ENCODE assay signal across 9 mouse cellular contexts in the genomic region with DNA sequence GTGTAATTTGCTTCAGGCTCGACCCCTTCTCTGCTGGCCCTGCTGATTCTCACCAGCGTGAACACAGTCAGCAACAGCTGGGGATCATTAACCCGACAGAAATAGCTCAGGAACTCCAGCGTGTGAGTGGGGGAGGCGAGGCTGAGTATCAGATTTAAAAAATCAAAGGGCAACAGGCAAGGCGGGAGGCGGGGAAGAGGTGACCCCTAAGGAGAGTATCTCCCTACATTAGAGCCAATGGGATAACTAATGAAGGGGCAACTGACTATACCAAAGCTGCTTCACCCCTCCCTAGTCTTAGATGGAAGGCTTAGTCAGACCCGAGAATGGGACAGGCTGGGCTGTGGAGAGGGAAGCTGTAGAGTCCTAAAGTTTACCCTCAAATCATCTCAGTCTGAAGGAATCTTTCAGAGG.
DNase-seq lines count a peak whose midpoint lies in the region; ATAC-seq lines count a peak whose summit lies in the region.
"Had no signal": no experiment of that assay in that cellular context is flagged by ENCODE, and none has a peak within 500 bp of the region (broad histone marks: within the 10 kb centered on the region; RNA-seq: fewer than 3 reads in every experiment).

No protein-coding gene starts in this region.

- no peak for DNase-seq in lung, postnatal 14 days
- DNase-seq in kidney, postnatal 10 days: peak; percentile 78
- DNase-seq in T-cell, adult 2 months (ENCODE audit: low spot score): no peak
- no peak for DNase-seq in cerebellum, adult 18-20 months

- whole genome bisulfite sequencing in lung, embryonic 16.5 days: 7% methylated on average over 8 of the region's 8 CpGs
- 10% methylated on average over 8 of the region's 8 CpGs for WGBS in embryonic facial prominence, embryonic 15.5 days
- 14% methylated on average over 8 of the region's 8 CpGs for WGBS in stomach, embryonic 15.5 days
- WGBS in forebrain, embryonic 16.5 days: 33% methylated on average over 8 of the region's 8 CpGs

- H3K9me3 ChIP-seq in lung, embryonic 16.5 days (ENCODE audit: control insufficient read depth, low read length): no peaks in the 10 kb centered on the region
- no peaks in the 10 kb centered on the region for H3K9me3 ChIP-seq in embryonic facial prominence, embryonic 15.5 days (replicated peaks)
- H3K9me3 ChIP-seq in stomach, embryonic 15.5 days: no peaks in the 10 kb centered on the region
- H3K9me3 ChIP-seq in forebrain, embryonic 16.5 days (ENCODE audit: control insufficient read depth, low read length): no peaks in the 10 kb centered on the region

- 0 out of 2 replicates have a peak overlapping the region, but pooled peaks have one; percentile 23 for H3K27ac ChIP-seq in lung, embryonic 16.5 days (ENCODE audit: low read length)
- peak overlapping the region; percentile 81 for H3K27ac ChIP-seq in embryonic facial prominence, embryonic 15.5 days (replicated peaks)
- peak overlapping the region; percentile 67 for H3K27ac ChIP-seq in stomach, embryonic 15.5 days
- no peak overlapping the region for H3K27ac ChIP-seq in forebrain, embryonic 16.5 days (ENCODE audit: low read length)
- H3K27ac ChIP-seq: macrophage had no signal

- H3K36me3 ChIP-seq in lung, embryonic 16.5 days (ENCODE audit: control insufficient read depth, insufficient read depth, low read length): no peaks in the 10 kb centered on the region
- H3K36me3 ChIP-seq in embryonic facial prominence, embryonic 15.5 days: no peaks in the 10 kb centered on the region
- no peaks in the 10 kb centered on the region for H3K36me3 ChIP-seq in stomach, embryonic 15.5 days
- no peaks in the 10 kb centered on the region for H3K36me3 ChIP-seq in forebrain, embryonic 16.5 days (ENCODE audit: control insufficient read depth, insufficient read depth)

- no peak overlapping the region for H3K4me2 ChIP-seq in lung, embryonic 16.5 days (ENCODE audit: low read depth, low read length)
- peak overlapping the region; percentile 27 for H3K4me2 ChIP-seq in embryonic facial prominence, embryonic 15.5 days (replicated peaks)
- peak overlapping the region; percentile 21; the same call in 1 of the 2 replicates for H3K4me2 ChIP-seq in stomach, embryonic 15.5 days
- H3K4me2 ChIP-seq in forebrain, embryonic 16.5 days (ENCODE audit: low read length): no peak overlapping the region

- H3K9ac ChIP-seq in lung, embryonic 16.5 days (ENCODE audit: low read length): no peak overlapping the region
- no peak overlapping the region for H3K9ac ChIP-seq in embryonic facial prominence, embryonic 15.5 days
- no peak overlapping the region for H3K9ac ChIP-seq in stomach, embryonic 15.5 days
- H3K9ac ChIP-seq in forebrain, embryonic 16.5 days (replicated peaks; ENCODE audit: low read depth, low read length): no peak overlapping the region

- ATAC-seq in lung, embryonic 16.5 days (ENCODE audit: low read depth): peak; percentile 61
- ATAC-seq in embryonic facial prominence, embryonic 15.5 days (ENCODE audit: insufficient number of reproducible peaks, low FRiP score, low TSS enrichment, low read depth): peak; percentile 80
- ATAC-seq in stomach, embryonic 15.5 days (ENCODE audit: insufficient read depth, low FRiP score, low read depth): peak; percentile 51; the same call in 1 of the 2 replicates
- no peak for ATAC-seq in forebrain, embryonic 16.5 days

- no peaks in the 10 kb centered on the region for H3K27me3 ChIP-seq in lung, embryonic 16.5 days (ENCODE audit: control insufficient read depth, insufficient read depth, low read depth, low read length)
- H3K27me3 ChIP-seq in embryonic facial prominence, embryonic 15.5 days: no peaks in the 10 kb centered on the region
- H3K27me3 ChIP-seq in stomach, embryonic 15.5 days (replicated peaks): no peaks in the 10 kb centered on the region
- H3K27me3 ChIP-seq in forebrain, embryonic 16.5 days (replicated peaks; ENCODE audit: control insufficient read depth, insufficient read depth, low read length): no peaks in the 10 kb centered on the region

- H3K4me3 ChIP-seq in lung, embryonic 16.5 days (ENCODE audit: low read length): no peak overlapping the region
- no peak overlapping the region for H3K4me3 ChIP-seq in embryonic facial prominence, embryonic 15.5 days (replicated peaks)
- no peak overlapping the region for H3K4me3 ChIP-seq in stomach, embryonic 15.5 days (replicated peaks)
- H3K4me3 ChIP-seq in forebrain, embryonic 16.5 days (replicated peaks; ENCODE audit: low read length): no peak overlapping the region

- peaks cover 18% of the 10 kb centered on the region for H3K4me1 ChIP-seq in lung, embryonic 16.5 days (replicated peaks; ENCODE audit: control insufficient read depth, insufficient read depth, low read length)
- peaks cover 19% of the 10 kb centered on the region for H3K4me1 ChIP-seq in embryonic facial prominence, embryonic 15.5 days
- peaks cover 12% of the 10 kb centered on the region for H3K4me1 ChIP-seq in stomach, embryonic 15.5 days
- peaks cover 12% of the 10 kb centered on the region for H3K4me1 ChIP-seq in forebrain, embryonic 16.5 days (replicated peaks; ENCODE audit: control insufficient read depth, insufficient read depth, low read length)

Comparison
In these comparisons a context has a peak if more than half of its experiments do, and no peak if none do; other contexts are left out.
1. H3K4me2 ChIP-seq: peak in embryonic facial prominence, embryonic 15.5 days (single experiment) and stomach, embryonic 15.5 days (single experiment); none in lung, embryonic 16.5 days (single experiment) and forebrain, embryonic 16.5 days (single experiment).